Comparison of ENCODE assay signal across 8 mouse cellular contexts in the genomic region with DNA sequence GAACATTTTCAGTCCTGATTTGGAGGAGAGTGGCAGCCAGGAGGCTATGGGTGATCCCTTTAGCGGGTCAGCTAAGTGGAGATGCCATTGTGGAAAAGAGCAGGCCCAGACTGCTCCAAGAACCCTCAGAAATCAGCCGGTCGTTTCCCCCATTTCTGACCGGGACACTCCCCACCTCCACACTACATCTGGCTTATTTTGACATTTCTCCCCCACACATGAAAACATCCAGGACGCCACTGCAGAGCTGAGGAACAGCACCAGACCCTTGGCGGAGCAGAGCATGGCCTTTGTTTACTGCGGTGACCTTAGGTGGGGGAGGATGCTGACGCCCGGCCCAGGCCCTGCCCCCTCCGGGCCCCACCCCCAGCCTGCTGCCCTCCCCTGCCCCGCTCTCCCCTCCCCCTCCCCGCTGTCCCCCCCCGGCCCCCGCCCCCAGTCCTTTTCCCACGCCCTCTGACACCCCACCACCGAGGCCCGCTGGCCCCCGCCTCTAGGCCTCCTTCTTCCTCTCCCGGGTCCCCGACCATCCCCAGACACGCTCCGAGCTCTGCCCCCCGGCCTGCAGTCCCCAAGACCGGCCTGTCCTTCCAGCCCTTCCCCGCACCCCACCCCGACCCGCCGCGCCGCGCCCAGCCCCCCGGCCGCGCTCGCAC. TPM values are rescaled to one million over a fixed set of nuclear protein-coding genes. Genes with fewer than 3 reads are reported as not detected.
DNase-seq lines count a peak whose midpoint lies in the region; ATAC-seq and TF ChIP-seq lines count a peak whose summit lies in the region.

No protein-coding gene starts in this region.

- WGBS in embryonic facial prominence, embryonic 11.5 days: 2% methylated on average over 13 of the region's 35 CpGs
- WGBS in heart, embryonic 12.5 days: 1% methylated on average over 25 of the region's 35 CpGs
- 2% methylated on average over 29 of the region's 35 CpGs for WGBS in kidney, postnatal 0 days

- H3K4me3 ChIP-seq in E14TG2a.4 (replicated peaks; ENCODE audit: low read length): peak overlapping the region; percentile 95
- H3K4me3 ChIP-seq in embryonic facial prominence, embryonic 11.5 days (ENCODE audit: low read depth, low read length): peak overlapping the region; percentile 100
- peak overlapping the region; percentile 92 for H3K4me3 ChIP-seq in heart, embryonic 12.5 days
- H3K4me3 ChIP-seq in kidney, postnatal 0 days (replicated peaks; ENCODE audit: low read depth, low read length): peak overlapping the region; percentile 97

- ATAC-seq in embryonic facial prominence, embryonic 11.5 days (replicated peaks; ENCODE audit: insufficient number of reproducible peaks, low FRiP score, low TSS enrichment, low read depth): no peak; the same call in 1 of the 2 replicates
- ATAC-seq in heart, embryonic 12.5 days (ENCODE audit: insufficient number of reproducible peaks, low FRiP score): peak; percentile 84
- ATAC-seq in kidney, postnatal 0 days (replicated peaks; ENCODE audit: low FRiP score, low read depth): peak; percentile 62

- H3K9ac ChIP-seq in embryonic facial prominence, embryonic 11.5 days (replicated peaks; ENCODE audit: low read length): peak overlapping the region; percentile 99
- peak overlapping the region; percentile 100 for H3K9ac ChIP-seq in heart, embryonic 12.5 days
- peak overlapping the region; percentile 99 for H3K9ac ChIP-seq in kidney, postnatal 0 days (ENCODE audit: low read depth, low read length)

- peak overlapping the region; percentile 97 for H3K27ac ChIP-seq in embryonic facial prominence, embryonic 11.5 days (replicated peaks; ENCODE audit: low read depth, low read length)
- peak overlapping the region; percentile 97 for H3K27ac ChIP-seq in heart, embryonic 12.5 days (ENCODE audit: poor library complexity, severe bottlenecking)
- peak overlapping the region; percentile 96 for H3K27ac ChIP-seq in kidney, postnatal 0 days

- H3K36me3 ChIP-seq in E14TG2a.4 (ENCODE audit: insufficient read depth, low read length): peaks cover 59% of the 10 kb centered on the region
- peaks cover 6% of the 10 kb centered on the region for H3K36me3 ChIP-seq in embryonic facial prominence, embryonic 11.5 days (replicated peaks; ENCODE audit: control insufficient read depth, insufficient read depth, low read depth, low read length)
- H3K36me3 ChIP-seq in heart, embryonic 12.5 days: peaks cover 29% of the 10 kb centered on the region
- peaks cover 11% of the 10 kb centered on the region; the same call in 1 of the 2 replicates for H3K36me3 ChIP-seq in kidney, postnatal 0 days (ENCODE audit: insufficient read depth, low read length)

- peaks cover 54% of the 10 kb centered on the region for H3K4me1 ChIP-seq in E14TG2a.4 (replicated peaks; ENCODE audit: low read depth, low read length)
- H3K4me1 ChIP-seq in embryonic facial prominence, embryonic 11.5 days (ENCODE audit: control insufficient read depth, insufficient read depth, low read length): peaks cover 5% of the 10 kb centered on the region
- peaks cover 69% of the 10 kb centered on the region for H3K4me1 ChIP-seq in heart, embryonic 12.5 days (replicated peaks)
- H3K4me1 ChIP-seq in kidney, postnatal 0 days (replicated peaks; ENCODE audit: insufficient read depth, low read length): peaks cover 20% of the 10 kb centered on the region

- DNase-seq in adrenal gland, adult (ENCODE audit: inconsistent age in 2 of 2, low spot score in 1 of 2): peak; percentile 71 to 81
- DNase-seq in embryonic facial prominence, embryonic 11.5 days (ENCODE audit: low spot score): peak; percentile 45
- peak; percentile 73 for DNase-seq in kidney, postnatal 0 days (ENCODE audit: low spot score)
- DNase-seq in lung, postnatal 4 days: peak; percentile 66 to 76
- peak; percentile 35 for DNase-seq in spleen, adult 12 weeks (ENCODE audit: low spot score)
- DNase-seq in left cerebral cortex, adult 11 months (ENCODE audit: low spot score): no peak

- H3K4me2 ChIP-seq in embryonic facial prominence, embryonic 11.5 days (ENCODE audit: low read depth, low read length): peak overlapping the region; percentile 81
- H3K4me2 ChIP-seq in heart, embryonic 12.5 days: peak overlapping the region; percentile 95
- peak overlapping the region; percentile 68 for H3K4me2 ChIP-seq in kidney, postnatal 0 days (ENCODE audit: low read length)

- no peaks in the 10 kb centered on the region for H3K9me3 ChIP-seq in E14TG2a.4 (ENCODE audit: low read length)
- no peaks in the 10 kb centered on the region for H3K9me3 ChIP-seq in embryonic facial prominence, embryonic 11.5 days (replicated peaks; ENCODE audit: control insufficient read depth, low read length)
- no peaks in the 10 kb centered on the region for H3K9me3 ChIP-seq in heart, embryonic 12.5 days (replicated peaks)
- no peaks in the 10 kb centered on the region for H3K9me3 ChIP-seq in kidney, postnatal 0 days (replicated peaks; ENCODE audit: low read length)

- TF ChIP-seq CTCF in E14TG2a.4 (conservative IDR thresholded peaks at IDR 0.05; ENCODE audit: low read length): no peak
- no peak for TF ChIP-seq CTCF in kidney, postnatal 0 days (IDR thresholded peaks at IDR 0.05; ENCODE audit: low read depth)

- H3K27me3 ChIP-seq in E14TG2a.4 (ENCODE audit: insufficient read depth, low read length): no peaks in the 10 kb centered on the region
- H3K27me3 ChIP-seq in embryonic facial prominence, embryonic 11.5 days (ENCODE audit: control insufficient read depth, insufficient read depth, low read length): no peaks in the 10 kb centered on the region
- no peaks in the 10 kb centered on the region for H3K27me3 ChIP-seq in heart, embryonic 12.5 days (replicated peaks)
- H3K27me3 ChIP-seq in kidney, postnatal 0 days (ENCODE audit: insufficient read depth, low read length): no peaks in the 10 kb centered on the region

RNA-seq across cellular contexts. Expression of gene Csnk1d, which starts 0.9 kb away (rescaled TPM):
- polyA plus RNA-seq in embryonic facial prominence, embryonic 11.5 days (2014; fragmentation: Nextera tagmentation; extraction: Ambion mirVana): 60.3 and 66.1 TPM in 2 replicates
- polyA plus RNA-seq in heart, embryonic 12.5 days (2016; fragmentation: Nextera tagmentation; extraction: Ambion mirVana): 94.7 and 95.4 TPM in 2 replicates
- 102 and 106 TPM in 2 replicates for polyA plus RNA-seq in kidney, postnatal 0 days (2015; fragmentation: Nextera tagmentation; extraction: Ambion mirVana)

RNA-seq across cellular contexts. Expression of gene Slc16a3, which starts 42.0 kb away (rescaled TPM):
- 30.7 and 40.8 TPM in 2 replicates for polyA plus RNA-seq in embryonic facial prominence, embryonic 11.5 days (2014; fragmentation: Nextera tagmentation; extraction: Ambion mirVana)
- 289 and 290 TPM in 2 replicates for polyA plus RNA-seq in heart, embryonic 12.5 days (2016; fragmentation: Nextera tagmentation; extraction: Ambion mirVana)
- 10.0 and 10.2 TPM in 2 replicates for polyA plus RNA-seq in kidney, postnatal 0 days (2015; fragmentation: Nextera tagmentation; extraction: Ambion mirVana)

RNA-seq across cellular contexts. Expression of gene Cd7, which starts 49.0 kb away (rescaled TPM):
- polyA plus RNA-seq in embryonic facial prominence, embryonic 11.5 days (2014; fragmentation: Nextera tagmentation; extraction: Ambion mirVana): not detected in 2 replicates
- not detected in 2 replicates for polyA plus RNA-seq in heart, embryonic 12.5 days (2016; fragmentation: Nextera tagmentation; extraction: Ambion mirVana)
- polyA plus RNA-seq in kidney, postnatal 0 days (2015; fragmentation: Nextera tagmentation; extraction: Ambion mirVana): 0.16 and 0.23 TPM in 2 replicates

RNA-seq across cellular contexts. Expression of gene Ccdc57, which starts 57.6 kb away (rescaled TPM):
- 4.5 and 5.3 TPM in 2 replicates for polyA plus RNA-seq in embryonic facial prominence, embryonic 11.5 days (2014; fragmentation: Nextera tagmentation; extraction: Ambion mirVana)
- polyA plus RNA-seq in heart, embryonic 12.5 days (2016; fragmentation: Nextera tagmentation; extraction: Ambion mirVana): 4.7 and 4.9 TPM in 2 replicates
- 5.5 and 5.7 TPM in 2 replicates for polyA plus RNA-seq in kidney, postnatal 0 days (2015; fragmentation: Nextera tagmentation; extraction: Ambion mirVana)
